Mouse (Mus musculus) embryonic facial prominence, embryonic 10.5 days (tissue): ENCODE results near the gene Frat2. TPM values are rescaled to one million over a fixed set of nuclear protein-coding genes. Genes with fewer than 3 reads are reported as not detected.

Source experiments
- polyA plus RNA-seq: library from polyadenylated mRNA; unstranded; fragments of >200 nt; fragmentation: Nextera tagmentation; extraction: Ambion mirVana; gene quantifications from 2 replicates; pipeline ENCODE4 v1.2.1, GENCODE M21; 2016

The Frat2 gene
- polyA plus RNA-seq, 1 experiment from 2014 or later: 3.8 TPM

Other genes with a start within 250 kb of the Frat2 start
- 2.3 and 3.9 TPM in 2 replicates for gene Slit1, start 104.5 kb downstream of the Frat2 start, polyA plus RNA-seq
- gene Arhgap19, start 46.1 kb downstream of the Frat2 start, polyA plus RNA-seq: 45.2 and 46.2 TPM in 2 replicates
- 9.1 and 9.2 TPM in 2 replicates for gene Frat1, start 18.2 kb downstream of the Frat2 start, polyA plus RNA-seq
- 36.3 and 38.9 TPM in 2 replicates for gene Rrp12, start 48.0 kb upstream of the Frat2 start, polyA plus RNA-seq
- gene Pgam1, start 63.8 kb upstream of the Frat2 start, polyA plus RNA-seq: 1,003 and 1,124 TPM in 2 replicates
- gene Exosc1, start 85.3 kb upstream of the Frat2 start, polyA plus RNA-seq: 94.3 and 96.8 TPM in 2 replicates
- gene Zdhhc16, start 85.3 kb upstream of the Frat2 start, polyA plus RNA-seq: 85.4 and 85.7 TPM in 2 replicates
- gene Mms19, start 133.0 kb upstream of the Frat2 start, polyA plus RNA-seq: 43.1 and 45.0 TPM in 2 replicates
- 13.2 and 13.5 TPM in 2 replicates for gene Ubtd1, start 133.6 kb upstream of the Frat2 start, polyA plus RNA-seq
- 0.22 TPM in 1 of 2 replicates, not detected in the other for gene Ankrd2, start 187.9 kb upstream of the Frat2 start, polyA plus RNA-seq
- gene Hoga1, start 197.5 kb upstream of the Frat2 start, polyA plus RNA-seq: 1.1 and 1.3 TPM in 2 replicates
- 0.17 TPM in 1 of 2 replicates, not detected in the other for gene 4933411K16Rik, start 204.1 kb upstream of the Frat2 start, polyA plus RNA-seq
- 47.9 and 48.1 TPM in 2 replicates for gene Morn4, start 238.2 kb upstream of the Frat2 start, polyA plus RNA-seq
- gene Pi4k2a, start 242.3 kb upstream of the Frat2 start, polyA plus RNA-seq: 28.0 and 30.2 TPM in 2 replicates